Comparison of ENCODE assay signal across 8 mouse cellular contexts in the genomic region with DNA sequence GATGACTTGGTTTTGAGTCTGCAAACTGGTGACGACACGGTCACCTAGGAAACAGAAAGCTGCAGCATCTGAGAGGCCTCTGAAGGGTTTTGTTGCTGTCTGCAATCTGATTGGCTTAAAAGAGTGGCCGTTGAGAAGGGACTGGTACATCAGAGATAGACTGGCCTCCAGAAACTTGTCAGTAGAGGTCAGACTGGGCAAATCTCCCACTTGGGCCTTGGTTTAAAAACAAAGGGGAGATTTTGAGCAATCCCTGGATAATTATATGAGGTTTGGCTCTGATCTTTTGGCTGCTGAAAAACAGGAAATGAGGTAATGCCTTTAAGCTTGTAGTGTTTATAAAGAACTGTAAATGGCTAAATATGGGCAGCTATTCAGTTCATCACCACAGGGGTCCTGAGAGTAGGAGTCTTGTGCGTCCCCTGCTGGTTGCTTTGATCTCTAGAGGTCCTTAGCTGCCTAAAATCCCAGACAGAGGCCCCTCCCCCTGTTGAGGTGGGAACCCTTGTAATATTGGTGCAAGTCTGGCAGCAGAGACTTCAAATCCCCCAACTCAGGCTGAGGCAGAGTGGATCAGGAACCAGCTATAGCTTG. TPM values are rescaled to one million over a fixed set of nuclear protein-coding genes. Genes with fewer than 3 reads are reported as not detected.
DNase-seq lines count a peak whose midpoint lies in the region; ATAC-seq and TF ChIP-seq lines count a peak whose summit lies in the region.

No protein-coding gene starts in this region.

- H3K27me3 ChIP-seq in embryonic facial prominence, embryonic 12.5 days, result no peaks in the 10 kb centered on the region
- no peaks in the 10 kb centered on the region for H3K27me3 ChIP-seq in kidney, adult 2 months (replicated peaks; ENCODE audit: control insufficient read depth, insufficient read depth, low read length)
- H3K27me3 ChIP-seq in limb, embryonic 11.5 days (ENCODE audit: control insufficient read depth, insufficient read depth, low read length), result no peaks in the 10 kb centered on the region
- no peaks in the 10 kb centered on the region for H3K27me3 ChIP-seq in midbrain, embryonic 14.5 days (ENCODE audit: control insufficient read depth, insufficient read depth, low read length)

- H3K4me3 ChIP-seq in embryonic facial prominence, embryonic 12.5 days, result no peak overlapping the region
- no peak overlapping the region for H3K4me3 ChIP-seq in kidney, adult 2 months (ENCODE audit: insufficient read depth, low read depth, low read length)
- no peak overlapping the region for H3K4me3 ChIP-seq in limb, embryonic 11.5 days (ENCODE audit: low read depth, low read length)
- no peak overlapping the region for H3K4me3 ChIP-seq in midbrain, embryonic 14.5 days (replicated peaks; ENCODE audit: low read depth, low read length)

- 16% methylated on average over 4 of the region's 4 CpGs for WGBS in embryonic facial prominence, embryonic 12.5 days
- 34% methylated on average over 4 of the region's 4 CpGs for WGBS in kidney, adult 2 months
- WGBS in limb, embryonic 11.5 days, result 19% methylated on average over 4 of the region's 4 CpGs
- 6% methylated on average over 4 of the region's 4 CpGs for WGBS in midbrain, embryonic 14.5 days

- TF ChIP-seq POLR2A in kidney, adult 2 months (IDR thresholded peaks at IDR 0.05; ENCODE audit: low read depth, low read length), result no peak

- TF ChIP-seq CTCF in kidney, adult 2 months (conservative IDR thresholded peaks at IDR 0.05; ENCODE audit: insufficient read depth, insufficient read length, low read depth, low read length), result peak; percentile 49

- no peaks in the 10 kb centered on the region for H3K9me3 ChIP-seq in embryonic facial prominence, embryonic 12.5 days
- no peaks in the 10 kb centered on the region for H3K9me3 ChIP-seq in limb, embryonic 11.5 days (ENCODE audit: control insufficient read depth, low read length)
- no peaks in the 10 kb centered on the region for H3K9me3 ChIP-seq in midbrain, embryonic 14.5 days (ENCODE audit: control insufficient read depth, low read length)

- peaks cover 31% of the 10 kb centered on the region for H3K4me1 ChIP-seq in embryonic facial prominence, embryonic 12.5 days
- H3K4me1 ChIP-seq in kidney, adult 2 months (ENCODE audit: control insufficient read depth, insufficient read depth, low read length), result 0 out of 2 replicates have a peak, but pooled peaks cover 5% of the 10 kb centered on the region
- H3K4me1 ChIP-seq in limb, embryonic 11.5 days (ENCODE audit: control insufficient read depth, insufficient read depth, low read length), result peaks cover 13% of the 10 kb centered on the region
- peaks cover 34% of the 10 kb centered on the region for H3K4me1 ChIP-seq in midbrain, embryonic 14.5 days (ENCODE audit: control insufficient read depth, insufficient read depth, low read length)

- peak overlapping the region; percentile 77 for H3K27ac ChIP-seq in embryonic facial prominence, embryonic 12.5 days
- H3K27ac ChIP-seq in kidney, adult 2 months (ENCODE audit: insufficient read depth, low read depth, low read length), result no peak overlapping the region; the same call in 1 of the 2 replicates
- H3K27ac ChIP-seq in limb, embryonic 11.5 days (replicated peaks; ENCODE audit: low read depth, low read length), result peak overlapping the region; percentile 54
- peak overlapping the region; percentile 78 for H3K27ac ChIP-seq in midbrain, embryonic 14.5 days (replicated peaks; ENCODE audit: low read depth, low read length)

- H3K4me2 ChIP-seq in embryonic facial prominence, embryonic 12.5 days (replicated peaks), result no peak overlapping the region
- H3K4me2 ChIP-seq in limb, embryonic 11.5 days (ENCODE audit: low read depth, severe bottlenecking), result no peak overlapping the region
- 0 out of 2 replicates have a peak overlapping the region, but pooled peaks have one; percentile 13 for H3K4me2 ChIP-seq in midbrain, embryonic 14.5 days (ENCODE audit: low read length)

- no peak; the same call in 1 of the 2 replicates for ATAC-seq in embryonic facial prominence, embryonic 12.5 days (ENCODE audit: insufficient number of reproducible peaks, insufficient read depth, low FRiP score, low TSS enrichment)
- peak; percentile 41; the same call in 1 of the 2 replicates for ATAC-seq in limb, embryonic 11.5 days (ENCODE audit: insufficient number of reproducible peaks, low FRiP score, low TSS enrichment, low read depth)
- ATAC-seq in midbrain, embryonic 14.5 days (ENCODE audit: low FRiP score, low TSS enrichment), result peak; percentile 55

- H3K36me3 ChIP-seq in embryonic facial prominence, embryonic 12.5 days, result peaks cover 22% of the 10 kb centered on the region
- no peaks in the 10 kb centered on the region for H3K36me3 ChIP-seq in kidney, adult 2 months (ENCODE audit: control insufficient read depth, insufficient read depth, low read length)
- peaks cover 5% of the 10 kb centered on the region; the same call in 1 of the 2 replicates for H3K36me3 ChIP-seq in limb, embryonic 11.5 days (ENCODE audit: control insufficient read depth, insufficient read depth, low read length)
- peaks cover 16% of the 10 kb centered on the region for H3K36me3 ChIP-seq in midbrain, embryonic 14.5 days (ENCODE audit: control insufficient read depth, insufficient read depth, low read length)

- peak; percentile 48 for DNase-seq in urinary bladder, postnatal 25 days (ENCODE audit: low spot score)
- DNase-seq in urinary bladder, adult 2 months (ENCODE audit: low spot score), result no peak
- peak; percentile 86 for DNase-seq in heart, adult 9 months (ENCODE audit: low spot score in 2 of 2)
- DNase-seq in kidney, adult 2 months, result peak; percentile 59
- peak; percentile 73 for DNase-seq in limb, embryonic 11.5 days (ENCODE audit: low spot score)
- DNase-seq in midbrain, embryonic 14.5 days, result peak; percentile 84
- DNase-seq in spleen, adult 18-20 months, result peak; percentile 33 to 54

- H3K9ac ChIP-seq in embryonic facial prominence, embryonic 12.5 days, result no peak overlapping the region
- no peak overlapping the region for H3K9ac ChIP-seq in limb, embryonic 11.5 days (ENCODE audit: low read length)
- H3K9ac ChIP-seq in midbrain, embryonic 14.5 days (replicated peaks; ENCODE audit: low read length), result no peak overlapping the region

RNA-seq across cellular contexts. Expression of a gene that starts 13.7 kb away (rescaled TPM):
- polyA plus RNA-seq in urinary bladder, adult 2 months (2012; rRNA removed), result 45.2 and 45.9 TPM in 2 replicates
- polyA plus RNA-seq in embryonic facial prominence, embryonic 12.5 days (2016; fragmentation: Nextera tagmentation; extraction: Ambion mirVana), result 24.2 and 24.5 TPM in 2 replicates
- polyA plus RNA-seq in kidney, adult 2 months (2012; rRNA removed), result 4.1 and 4.9 TPM in 2 replicates
- polyA plus RNA-seq in limb, embryonic 11.5 days (2014; fragmentation: Nextera tagmentation; extraction: Ambion mirVana), result 23.2 and 27.0 TPM in 2 replicates
- polyA plus RNA-seq in midbrain, embryonic 14.5 days (2014; fragmentation: Nextera tagmentation; extraction: Ambion mirVana), result 24.1 and 28.0 TPM in 2 replicates

RNA-seq across cellular contexts. Expression of a gene that starts 25.5 kb away (rescaled TPM):
- 1,094 and 1,493 TPM in 2 replicates for polyA plus RNA-seq in urinary bladder, adult 2 months (2012; rRNA removed)
- 0.34 and 0.35 TPM in 2 replicates for polyA plus RNA-seq in embryonic facial prominence, embryonic 12.5 days (2016; fragmentation: Nextera tagmentation; extraction: Ambion mirVana)
- 19.6 and 24.9 TPM in 2 replicates for polyA plus RNA-seq in kidney, adult 2 months (2012; rRNA removed)
- not detected in 2 replicates for polyA plus RNA-seq in limb, embryonic 11.5 days (2014; fragmentation: Nextera tagmentation; extraction: Ambion mirVana)
- 0.33 and 0.40 TPM in 2 replicates for polyA plus RNA-seq in midbrain, embryonic 14.5 days (2014; fragmentation: Nextera tagmentation; extraction: Ambion mirVana)

RNA-seq across cellular contexts. Expression of a gene that starts 54.1 kb away (rescaled TPM):
- polyA plus RNA-seq in urinary bladder, adult 2 months (2012; rRNA removed), result 21.5 and 28.5 TPM in 2 replicates
- 10.7 and 12.3 TPM in 2 replicates for polyA plus RNA-seq in embryonic facial prominence, embryonic 12.5 days (2016; fragmentation: Nextera tagmentation; extraction: Ambion mirVana)
- polyA plus RNA-seq in kidney, adult 2 months (2012; rRNA removed), result 21.7 and 24.1 TPM in 2 replicates
- polyA plus RNA-seq in limb, embryonic 11.5 days (2014; fragmentation: Nextera tagmentation; extraction: Ambion mirVana), result 9.5 and 19.4 TPM in 2 replicates
- 22.0 and 23.2 TPM in 2 replicates for polyA plus RNA-seq in midbrain, embryonic 14.5 days (2014; fragmentation: Nextera tagmentation; extraction: Ambion mirVana)

Comparison
In these comparisons a context has a peak if more than half of its experiments do, and no peak if none do; other contexts are left out.
1. RNA of a gene that starts 25.5 kb away (polyA plus RNA-seq): 1,094 to 1,493 TPM in urinary bladder, adult 2 months; 19.6 to 24.9 TPM in kidney, adult 2 months, 0.34 to 0.35 TPM in embryonic facial prominence, embryonic 12.5 days, 0.33 to 0.40 TPM in midbrain, embryonic 14.5 days and not detected in limb, embryonic 11.5 days; every median in the first group is over 10 times any median in the second.